Mouse (Mus musculus): ENCODE results near the gene L1cam.
A peak's percentile ranks its signal among the peaks of the same experiment; 100 is the strongest.

Gene L1cam

DNA sequence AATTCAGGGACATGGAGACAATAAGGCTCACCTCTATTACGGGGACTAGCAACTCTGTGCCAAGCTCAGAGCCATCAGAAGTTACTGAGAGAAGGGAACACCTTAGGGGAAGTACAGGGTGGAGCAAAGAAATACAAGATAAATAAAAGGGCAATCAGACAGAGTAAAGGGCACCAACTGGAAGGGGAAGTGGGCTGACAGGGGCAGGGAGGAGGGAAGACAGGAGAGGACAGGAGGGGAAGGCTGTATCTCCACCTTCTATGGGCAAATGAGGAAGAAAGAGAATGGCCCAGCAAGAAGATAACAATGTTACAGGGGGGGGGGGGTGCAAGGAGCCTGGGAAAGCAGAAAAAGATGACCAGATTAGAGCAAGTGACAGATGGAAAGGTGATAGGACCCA lies 18.9 kb downstream of the L1cam start:
- no peak for DNase-seq (ENCODE audit: low spot score)

DNA sequence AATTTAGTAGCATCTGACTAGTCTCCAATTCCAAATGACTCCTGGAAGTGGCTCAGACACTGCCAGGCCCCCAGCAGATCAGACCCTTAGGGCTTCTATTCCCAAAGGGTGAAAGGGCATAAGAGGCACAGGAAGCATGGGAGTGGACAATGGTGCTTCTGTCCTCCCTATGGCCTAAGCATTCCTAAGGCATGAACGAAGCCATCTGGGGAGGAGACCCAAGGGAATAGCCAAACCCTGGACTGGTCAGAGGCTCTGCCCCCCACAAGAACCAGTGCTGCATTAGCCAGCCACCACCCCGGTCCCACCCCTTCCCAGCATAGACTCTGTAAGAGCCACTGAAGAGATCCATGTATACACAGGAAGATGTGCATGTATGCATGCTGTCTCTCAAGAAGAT lies 20.0 kb downstream of the L1cam start:
- no peak for DNase-seq (ENCODE audit: low spot score)

DNA sequence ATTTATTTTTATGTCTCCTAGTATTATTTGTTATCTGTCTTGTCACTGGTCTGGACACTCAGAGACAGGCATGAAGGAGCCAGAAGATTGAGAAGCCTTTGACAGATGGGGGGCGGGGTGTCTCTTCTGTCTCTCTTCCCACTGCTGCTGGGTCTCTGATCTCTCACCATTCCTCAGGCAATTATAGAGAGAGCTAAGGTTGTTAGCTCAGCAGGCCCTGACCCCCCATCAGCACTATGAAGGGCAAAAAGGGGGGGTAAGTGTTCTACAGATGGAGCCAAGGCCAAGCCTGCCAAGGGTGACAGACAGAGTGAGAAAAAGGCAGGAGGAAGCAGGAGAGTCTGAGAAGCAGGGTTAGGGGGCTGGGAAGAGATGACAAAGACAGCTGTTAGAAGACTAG lies 23.9 kb downstream of the L1cam start:
- no peak for DNase-seq (ENCODE audit: low spot score)

DNA sequence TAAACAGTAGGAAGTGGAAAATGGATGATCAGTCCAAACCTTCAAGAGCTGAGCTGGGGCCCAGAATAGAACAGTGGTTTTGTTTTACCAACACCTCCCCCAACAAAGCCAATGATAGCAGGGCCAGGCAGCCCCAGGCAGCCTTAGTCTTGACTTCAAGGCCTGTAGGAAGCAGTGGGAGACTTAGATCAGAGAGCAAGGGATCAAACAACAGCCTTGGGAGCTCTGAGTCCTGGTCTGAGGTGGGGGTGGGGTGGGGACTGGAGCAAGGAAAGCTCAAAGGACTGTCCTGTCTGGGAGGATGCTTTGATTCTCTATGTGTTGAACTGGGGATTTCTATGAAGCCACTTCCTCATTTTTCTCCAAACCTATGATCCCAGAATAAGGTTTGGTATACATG lies 24.4 kb downstream of the L1cam start:
- DNase-seq (ENCODE audit: low spot score), result no peak

- DNase-seq (ENCODE audit: low spot score), result no peak
These were observed 26.6 kb downstream of the L1cam start for GRCm38 (mm10) chrX:73869334-73869733.

GRCm38 (mm10) chrX:73867852-73868251 lies 28.1 kb downstream of the L1cam start:
- no peak for DNase-seq (ENCODE audit: low spot score)

DNA sequence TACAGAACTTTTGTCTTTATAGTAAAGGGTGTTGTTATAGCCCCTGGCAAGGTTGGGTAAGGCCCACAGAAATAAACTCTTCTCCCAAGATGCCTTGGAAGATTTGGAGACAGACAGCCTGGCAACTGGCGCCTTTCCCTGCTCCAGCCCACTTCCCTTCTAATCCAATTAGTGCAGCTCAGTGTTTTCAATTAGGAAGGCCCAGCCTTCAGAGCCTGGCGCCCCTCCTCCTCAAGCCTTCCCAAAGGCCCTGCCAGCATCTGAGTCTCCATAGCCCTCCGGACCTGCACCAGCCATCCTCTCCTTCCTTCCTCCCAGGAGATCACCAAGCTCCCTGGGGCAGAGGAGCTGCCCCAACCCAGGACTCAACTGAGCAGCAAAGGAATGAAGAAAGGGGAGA lies 28.6 kb downstream of the L1cam start:
- DNase-seq (ENCODE audit: low spot score), result no peak

DNA sequence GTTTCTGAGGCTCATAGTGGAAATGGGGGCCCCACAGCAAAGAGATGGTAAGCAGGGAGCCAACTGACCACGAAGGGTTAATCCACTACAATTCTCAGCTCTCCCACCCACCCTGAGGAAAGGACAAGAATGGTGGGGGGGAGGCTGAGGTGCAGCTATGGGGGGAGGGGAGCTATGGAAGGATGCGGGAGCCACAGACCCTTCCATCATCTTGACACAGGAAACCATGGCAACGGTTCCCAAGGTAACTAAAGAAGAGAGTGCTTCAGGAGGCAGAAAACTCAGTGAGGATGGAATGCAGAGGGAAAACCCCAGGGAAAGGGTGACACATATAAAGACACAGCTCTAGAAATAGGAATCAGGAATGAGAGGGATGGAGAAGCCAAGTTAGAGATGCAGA lies 31.2 kb downstream of the L1cam start:
- DNase-seq (ENCODE audit: low spot score), result no peak

DNA sequence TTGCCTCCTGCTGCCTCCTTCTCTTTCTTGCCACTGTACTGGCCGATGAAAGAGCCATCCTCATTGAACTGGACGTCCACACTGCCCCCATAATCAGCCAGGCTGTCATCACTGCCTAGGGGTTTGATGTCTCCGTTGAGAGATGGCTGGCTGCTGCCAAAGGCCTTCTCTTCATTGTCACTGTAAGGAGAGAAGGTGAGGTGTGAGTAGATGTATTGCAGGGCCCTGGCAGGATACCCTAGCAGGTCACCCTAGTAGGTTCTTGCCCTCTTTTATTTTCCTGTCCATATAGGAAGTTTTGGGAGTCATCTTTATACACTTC lies 40.9 kb downstream of the L1cam start:
- DNase-seq (ENCODE audit: low spot score), result no peak

DNA sequence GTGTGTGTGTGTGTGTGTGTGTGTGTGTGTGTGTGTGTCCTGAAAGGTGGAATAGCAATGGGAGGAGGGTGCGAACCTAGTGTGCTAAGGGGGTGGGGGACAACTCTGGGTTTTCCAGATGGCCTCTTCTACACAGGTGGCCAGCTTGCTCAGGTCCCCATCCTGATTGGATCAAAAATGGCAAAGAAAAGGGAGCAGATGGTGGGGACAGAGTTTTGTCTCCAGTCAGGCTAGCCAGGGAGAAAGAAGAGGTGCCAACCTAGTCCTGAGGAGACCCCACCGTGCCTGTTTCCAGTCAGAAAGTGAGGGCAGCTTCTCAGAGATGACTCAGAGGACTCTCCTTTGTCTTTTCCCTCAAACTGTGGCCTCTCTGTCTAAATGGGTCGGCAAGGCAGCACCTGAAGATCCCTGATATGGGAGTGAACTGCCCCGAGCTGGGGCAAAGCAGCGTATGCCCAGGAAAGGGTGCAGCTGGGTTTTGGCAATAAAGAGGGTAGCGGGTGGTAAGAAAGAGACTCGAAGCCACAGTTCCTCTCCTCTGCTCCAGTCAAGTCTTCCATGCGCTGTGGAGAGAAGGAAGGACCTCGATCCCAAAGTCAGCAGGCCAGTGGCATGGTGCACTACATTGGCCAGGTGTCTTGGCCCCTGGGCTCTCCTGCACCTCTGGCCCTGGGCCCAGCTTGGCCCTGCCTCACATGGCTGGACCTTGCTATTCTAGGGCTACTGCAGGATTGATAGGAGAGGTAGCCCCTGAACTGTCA lies 41.4 kb downstream of the L1cam start:
- no peak for DNase-seq (ENCODE audit: low spot score)

GRCm38 (mm10) chrX:73836691-73837090 lies 59.2 kb downstream of the L1cam start:
- no peak for DNase-seq (ENCODE audit: low spot score)

- no peak for DNase-seq (ENCODE audit: low spot score)
These were observed 60.2 kb downstream of the L1cam start for GRCm38 (mm10) chrX:73835731-73836130.

- DNase-seq (ENCODE audit: low spot score), result peak; percentile 54
These were observed 71.4 kb downstream of the L1cam start, which contains the start of gene Pdzd4 for GRCm38 (mm10) chrX:73824185-73825151. TSS of gene Pdzd4 (minus strand) at chrX:73824969.

- DNase-seq (ENCODE audit: low spot score), result no peak
These were observed 72.2 kb downstream of the L1cam start for GRCm38 (mm10) chrX:73823747-73824146.

GRCm38 (mm10) chrX:73816596-73817314 lies 79.2 kb downstream of the L1cam start:
- DNase-seq (ENCODE audit: low spot score), result no peak

DNA sequence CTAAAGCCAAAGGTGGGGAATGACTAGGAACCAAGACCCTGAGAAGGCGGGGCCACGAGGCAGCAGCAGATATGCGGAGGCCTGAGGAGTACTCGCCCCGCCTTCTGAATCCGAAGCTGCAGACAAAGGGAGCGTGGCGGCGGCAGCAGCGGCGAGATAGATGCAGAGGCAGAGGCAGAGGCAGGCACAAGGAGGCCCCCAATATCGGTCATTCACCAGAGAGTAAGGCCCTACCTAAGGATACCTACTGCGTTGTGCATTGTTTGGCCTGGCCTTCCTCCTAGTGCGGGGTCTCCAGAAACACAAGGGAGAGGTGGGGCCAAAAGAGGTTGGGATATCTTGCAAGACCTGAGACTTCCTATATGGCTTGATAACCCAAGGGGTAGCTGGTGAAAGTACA lies 80.8 kb downstream of the L1cam start:
- DNase-seq (ENCODE audit: low spot score), result no peak

DNA sequence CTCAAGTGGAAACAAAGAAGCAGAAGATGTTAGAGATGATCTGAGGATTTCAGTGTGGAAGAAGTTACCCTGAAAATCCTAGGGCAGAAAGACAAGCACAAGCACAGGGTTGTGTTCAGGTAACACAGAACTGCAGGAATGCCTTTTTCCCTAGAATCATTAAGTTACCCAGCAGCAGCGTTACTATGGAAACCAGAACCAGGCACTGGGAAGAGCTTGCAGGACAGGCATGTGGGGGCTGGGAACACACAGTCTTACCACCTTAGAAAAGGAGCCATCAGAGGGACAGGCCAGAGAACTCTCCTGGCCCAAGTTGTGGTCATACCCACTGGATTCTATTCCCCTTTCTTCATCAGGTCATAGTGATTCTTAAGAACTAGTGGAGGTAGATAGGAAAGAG lies 90.1 kb downstream of the L1cam start:
- no peak for DNase-seq (ENCODE audit: low spot score)

Measured in T-cell, adult 2 months (primary cell).